Mouse (Mus musculus) lung, postnatal 0 days (tissue): ENCODE measurements around the gene Rft1. TPM values are rescaled to one million over a fixed set of nuclear protein-coding genes. Genes with fewer than 3 reads are reported as not detected.

ENCODE experiments used
- ATAC-seq: fragments of 200-750 bp; cut with Nextera tagmentation; 2 replicates; pipeline ENCODE4 v1.8.0; 2017; ENCODE audit warnings: moderate library complexity
- DNase-seq: peaks from one replicate; pipeline ENCODE4 v3.0.0-alpha.2; 2016; ENCODE audit warnings: low spot score
- H3K27ac ChIP-seq: fragments of 300-500 bp; sonication (generic); 2 replicates; pipeline ENCODE4 v1.5.1; 2014; ENCODE audit warnings: antibody characterized with exemption, mild to moderate bottlenecking, low read length, mixed read lengths
- H3K27me3 ChIP-seq: fragments of 300-500 bp; sonication (generic); replicated peaks from 2 replicates; pipeline ENCODE4 v1.6.1; 2014; ENCODE audit warnings: low read length, mixed read lengths; ENCODE audit not compliant: insufficient read depth
- H3K36me3 ChIP-seq: fragments of 300-500 bp; sonication (generic); 2 replicates; pipeline ENCODE4 v1.6.1; 2014; ENCODE audit warnings: low read length, mixed read lengths; ENCODE audit not compliant: insufficient read depth
- H3K4me1 ChIP-seq: fragments of 300-500 bp; sonication (generic); 2 replicates; pipeline ENCODE4 v1.6.1; 2014; ENCODE audit warnings: antibody characterized with exemption, low read depth, low read length, mixed read lengths; ENCODE audit not compliant: insufficient read depth
- H3K4me2 ChIP-seq: fragments of 300-500 bp; sonication (generic); replicated peaks from 2 replicates; pipeline ENCODE4 v1.6.1; 2014; ENCODE audit warnings: low read depth, mild to moderate bottlenecking, low read length, moderate library complexity, mixed read lengths
- H3K4me3 ChIP-seq: fragments of 300-500 bp; sonication (generic); 2 replicates; pipeline ENCODE4 v1.5.1; 2014; ENCODE audit warnings: low read depth, low read length
- H3K9ac ChIP-seq: fragments of 300-500 bp; sonication (generic); replicated peaks from 2 replicates; pipeline ENCODE4 v1.6.1; 2014; ENCODE audit warnings: low read depth, mild to moderate bottlenecking
- H3K9me3 ChIP-seq: fragments of 300-500 bp; sonication (generic); 2 replicates; pipeline ENCODE4 v1.6.1; 2016; ENCODE audit warnings: low read length, mixed read lengths
- CTCF ChIP-seq: IDR thresholded peaks from 2 replicates; pipeline ENCODE4 v1.5.1; 2016; ENCODE audit warnings: antibody characterized with exemption, mild to moderate bottlenecking
- EP300 ChIP-seq: IDR thresholded peaks from 2 replicates; pipeline ENCODE4 v1.6.1; 2016; ENCODE audit warnings: antibody characterized with exemption, mild to moderate bottlenecking, control low read depth
- WGBS: fragments of 180-500 bp; shearing (Covaris S2); extraction: QIAGEN DNeasy Blood & Tissue Kit; methylation state at CpG from one replicate; pipeline ENCODE4 v1.1.7; 2014; 5-methylcytosine and 5-hydroxymethylcytosine counted together
- polyA plus RNA-seq: library from polyadenylated mRNA; unstranded; fragments of >200 nt; fragmentation: Nextera tagmentation; extraction: Ambion mirVana; gene quantifications from 2 replicates; pipeline ENCODE4 v1.2.1, GENCODE M21; 2015

Rft1 gene
- polyA plus RNA-seq, 1 experiment from 2014 or later = 14.4 TPM

DNA sequence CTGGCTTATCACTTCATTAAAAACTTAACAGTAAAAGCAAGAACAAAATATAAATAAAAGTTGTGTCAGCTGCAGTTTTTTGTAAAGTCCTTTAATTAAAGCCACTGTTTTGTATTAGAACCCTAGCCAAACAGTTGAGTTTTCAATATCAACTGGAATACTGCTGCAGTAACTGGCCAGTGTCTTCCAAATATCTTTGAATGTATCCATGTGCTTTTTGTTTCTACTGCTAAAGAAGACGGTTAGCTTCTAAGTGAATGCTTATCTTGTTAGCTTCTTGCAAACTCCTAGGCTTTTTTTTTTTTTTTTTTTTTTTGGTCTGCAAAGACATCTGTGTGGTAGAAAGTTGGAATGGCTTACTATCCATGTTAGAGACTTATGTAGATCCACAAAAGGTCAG, 65.4 kb downstream of the Rft1 start:
- Histone ChIP-seq H3K27me3 (no peaks in the 10 kb centered on the region), H3K4me3 (no peak overlapping the region), H3K27ac (no peak overlapping the region), H3K9ac (no peak overlapping the region), H3K4me2 (no peak overlapping the region), H3K9me3 (no peaks in the 10 kb centered on the region), H3K4me1 (no peaks in the 10 kb centered on the region), H3K36me3 (no peaks in the 10 kb centered on the region)
- WGBS = 63% methylated on average over 1 of the region's 1 CpGs
- no peak for TF ChIP-seq EP300
- no peak for TF ChIP-seq CTCF
- DNase-seq (no peak), ATAC-seq (no peak)

DNA sequence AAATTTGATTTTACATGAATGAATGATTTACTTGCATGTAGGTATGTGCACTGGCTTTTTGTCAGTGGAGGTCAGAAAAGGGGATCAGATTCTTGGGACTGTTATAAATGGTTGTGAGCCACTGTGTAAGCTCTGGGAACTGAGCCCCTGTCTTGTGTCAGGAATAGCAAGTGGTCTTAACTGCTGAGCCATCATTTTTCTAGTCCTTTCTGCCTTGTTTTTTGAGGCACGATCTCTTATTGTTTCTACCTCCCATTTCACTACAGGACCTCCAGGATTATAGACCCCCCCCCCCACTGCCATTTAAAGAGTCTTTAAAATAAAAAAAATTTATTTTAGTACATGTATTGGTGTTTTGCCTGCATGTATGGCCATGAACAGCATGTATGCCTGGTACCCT, 67.7 kb downstream of the Rft1 start:
- H3K27ac ChIP-seq = no peak overlapping the region
- no peak overlapping the region for H3K4me3 ChIP-seq
- H3K27me3 ChIP-seq = no peaks in the 10 kb centered on the region
- 80% methylated on average over 1 of the region's 1 CpGs for WGBS
- no peaks in the 10 kb centered on the region for H3K9me3 ChIP-seq
- no peak overlapping the region for H3K4me2 ChIP-seq
- H3K9ac ChIP-seq = no peak overlapping the region
- ATAC-seq (no peak), DNase-seq (no peak)
- TF ChIP-seq EP300 = no peak
- no peak for TF ChIP-seq CTCF
- no peaks in the 10 kb centered on the region for H3K36me3 ChIP-seq
- no peaks in the 10 kb centered on the region for H3K4me1 ChIP-seq

DNA sequence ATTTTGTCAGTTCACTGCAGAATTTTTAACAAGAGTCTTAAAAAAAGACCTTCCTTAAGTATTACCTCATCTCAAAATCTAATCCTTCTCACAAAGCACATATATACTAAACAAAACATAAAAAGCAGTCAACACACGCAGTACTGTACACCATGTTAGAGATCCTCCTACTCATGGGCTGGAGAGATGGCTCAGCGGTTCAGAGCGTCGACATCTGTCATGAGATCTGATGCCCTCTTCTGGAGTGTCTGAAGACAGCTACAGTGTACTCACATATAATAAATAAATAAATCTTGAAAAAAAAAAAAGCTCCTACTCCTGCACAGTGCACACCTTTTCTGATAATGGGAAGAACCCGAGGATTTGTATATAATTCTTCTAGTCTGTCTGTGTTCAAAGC, 68.2 kb downstream of the Rft1 start:
- Histone ChIP-seq H3K4me1 (no peaks in the 10 kb centered on the region), H3K36me3 (no peaks in the 10 kb centered on the region), H3K4me3 (no peak overlapping the region), H3K4me2 (no peak overlapping the region), H3K27me3 (no peaks in the 10 kb centered on the region), H3K9ac (no peak overlapping the region), H3K27ac (no peak overlapping the region), H3K9me3 (no peaks in the 10 kb centered on the region)
- no peak for TF ChIP-seq CTCF
- no peak for TF ChIP-seq EP300
- WGBS = 74% methylated on average over 5 of the region's 5 CpGs
- ATAC-seq = no peak
- no peak for DNase-seq

DNA sequence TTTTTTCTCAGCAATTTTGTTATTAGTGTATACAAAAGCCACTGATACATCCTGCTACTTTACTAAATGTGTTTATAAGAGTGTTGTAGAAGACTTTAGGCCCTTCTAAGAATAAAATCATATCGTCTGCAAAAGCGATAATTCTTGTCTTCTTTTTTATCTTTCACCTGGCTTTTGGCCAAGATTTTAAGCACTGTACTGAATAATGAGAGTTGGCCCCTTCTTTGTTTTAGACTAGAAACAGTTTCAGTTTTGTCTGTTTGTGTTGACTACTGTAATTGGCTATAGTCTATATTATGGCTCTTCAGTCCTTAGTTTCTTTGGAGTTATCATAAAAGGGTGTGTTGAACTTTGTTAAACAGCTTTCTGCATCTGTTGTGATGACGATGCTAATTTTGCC, 77.7 kb downstream of the Rft1 start:
- peak; percentile 12 for DNase-seq
- H3K27me3 ChIP-seq = no peaks in the 10 kb centered on the region
- WGBS = 52% methylated on average over 3 of the region's 3 CpGs

DNA sequence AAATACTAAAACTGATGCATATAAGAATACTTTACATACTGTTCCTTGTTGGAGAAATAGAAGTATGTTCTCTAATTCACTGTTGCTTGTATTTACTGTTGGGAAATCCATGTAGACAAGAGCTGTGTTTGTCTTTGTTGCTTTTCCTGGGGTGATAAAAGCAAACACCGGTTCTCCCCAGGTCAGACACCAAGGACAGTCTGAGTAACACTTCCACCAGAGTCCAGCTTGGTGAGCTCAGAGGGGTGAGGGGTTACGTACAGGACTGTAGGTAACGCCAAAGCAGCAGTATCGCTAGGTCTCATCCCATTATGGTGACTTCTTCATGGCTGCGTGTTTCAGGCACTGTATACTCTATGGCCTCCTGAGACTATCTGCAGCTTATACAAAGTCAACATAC, 80.5 kb downstream of the Rft1 start:
- TF ChIP-seq CTCF (no peak), EP300 (no peak)
- no peak overlapping the region for H3K4me3 ChIP-seq
- 94% methylated on average over 5 of the region's 5 CpGs for WGBS
- no peaks in the 10 kb centered on the region for H3K4me1 ChIP-seq
- H3K9me3 ChIP-seq = no peaks in the 10 kb centered on the region
- no peaks in the 10 kb centered on the region for H3K27me3 ChIP-seq
- H3K36me3 ChIP-seq = no peaks in the 10 kb centered on the region
- DNase-seq (no peak), ATAC-seq (no peak)
- H3K27ac ChIP-seq = no peak overlapping the region
- no peak overlapping the region for H3K9ac ChIP-seq
- no peak overlapping the region for H3K4me2 ChIP-seq

More for the DNA sequence above, 77.7 kb downstream of the Rft1 start:
- Histone ChIP-seq H3K9ac (no peak overlapping the region), H3K4me3 (no peak overlapping the region), H3K9me3 (no peaks in the 10 kb centered on the region), H3K4me1 (no peaks in the 10 kb centered on the region), H3K4me2 (no peak overlapping the region), H3K36me3 (no peaks in the 10 kb centered on the region), H3K27ac (no peak overlapping the region)
- TF ChIP-seq CTCF (no peak), EP300 (no peak)
- no peak for ATAC-seq

DNA sequence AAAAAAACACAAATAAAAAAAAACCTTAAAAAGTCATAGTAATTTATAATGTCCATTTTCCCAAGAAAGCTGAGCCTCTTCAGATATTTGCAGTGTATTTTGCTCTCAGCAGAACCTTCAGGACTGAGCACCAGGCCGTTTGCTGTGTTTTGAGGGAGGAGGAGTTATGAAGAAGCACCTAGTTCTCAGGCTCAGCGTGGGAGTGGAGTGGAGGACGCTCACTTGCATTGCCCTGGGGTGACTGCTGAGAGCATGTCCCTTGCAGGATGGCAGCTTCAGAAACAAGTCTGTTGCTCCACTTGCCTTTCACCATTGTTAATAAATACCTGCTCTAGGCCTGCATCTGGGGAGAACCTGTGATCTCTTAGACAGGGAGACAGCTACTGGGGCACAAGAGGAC, 81.7 kb downstream of the Rft1 start:
- Histone ChIP-seq H3K4me2 (no peak overlapping the region), H3K36me3 (no peaks in the 10 kb centered on the region), H3K9me3 (no peaks in the 10 kb centered on the region), H3K27ac (no peak overlapping the region), H3K4me1 (no peaks in the 10 kb centered on the region), H3K9ac (no peak overlapping the region), H3K27me3 (no peaks in the 10 kb centered on the region), H3K4me3 (no peak overlapping the region)
- 52% methylated on average over 3 of the region's 3 CpGs for WGBS
- no peak for DNase-seq
- ATAC-seq = no peak
- no peak for TF ChIP-seq EP300
- no peak for TF ChIP-seq CTCF

DNA sequence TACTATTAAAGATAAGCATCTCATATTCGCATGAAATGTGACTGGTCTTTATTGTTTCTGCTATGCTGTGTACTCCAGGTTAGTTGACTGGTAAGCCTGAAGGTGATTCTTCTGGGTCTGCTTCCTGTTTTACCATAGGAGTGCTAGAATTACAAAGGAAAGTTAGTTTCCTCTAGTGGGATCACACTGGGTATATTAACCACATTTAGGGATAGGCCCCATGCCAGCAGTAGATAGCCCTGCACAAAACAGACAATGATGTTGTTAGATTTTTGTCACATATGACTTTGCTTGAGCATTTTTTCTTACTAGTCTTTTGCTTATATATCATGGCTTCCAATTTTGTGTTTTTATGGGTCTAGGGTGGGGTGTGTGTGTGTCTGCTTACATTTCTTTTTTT, 82.3 kb downstream of the Rft1 start:
- no peak overlapping the region for H3K9ac ChIP-seq
- H3K27ac ChIP-seq = no peak overlapping the region
- no peaks in the 10 kb centered on the region for H3K4me1 ChIP-seq
- no peak for DNase-seq
- no peak overlapping the region for H3K4me3 ChIP-seq
- 68% methylated on average over 1 of the region's 1 CpGs for WGBS
- no peak overlapping the region for H3K4me2 ChIP-seq
- no peaks in the 10 kb centered on the region for H3K9me3 ChIP-seq
- ATAC-seq = no peak
- H3K36me3 ChIP-seq = no peaks in the 10 kb centered on the region
- no peaks in the 10 kb centered on the region for H3K27me3 ChIP-seq
- no peak for TF ChIP-seq EP300
- TF ChIP-seq CTCF = no peak

Other genes with a start within 250 kb of the Rft1 start
- gene Dcp1a, start 174.8 kb upstream of the Rft1 start, polyA plus RNA-seq = 8.8 and 9.0 TPM in 2 replicates
- 12.5 and 14.8 TPM in 2 replicates for gene Cacna1d, start 162.9 kb upstream of the Rft1 start, polyA plus RNA-seq
- 121 and 132 TPM in 2 replicates for gene Tkt, start 106.0 kb upstream of the Rft1 start, polyA plus RNA-seq
- 59.4 and 68.4 TPM in 2 replicates for gene Prkcd, start 28.1 kb upstream of the Rft1 start, polyA plus RNA-seq
- gene Sfmbt1, start 60.5 kb downstream of the Rft1 start, polyA plus RNA-seq = 8.2 and 8.9 TPM in 2 replicates
- 41.7 and 44.7 TPM in 2 replicates for gene Tmem110, start 171.2 kb downstream of the Rft1 start, polyA plus RNA-seq
- gene Mustn1, start 224.8 kb downstream of the Rft1 start, polyA plus RNA-seq = 30.5 and 36.6 TPM in 2 replicates
- gene Itih4, start 232.1 kb downstream of the Rft1 start, polyA plus RNA-seq = 6.7 and 7.9 TPM in 2 replicates